ENCODE assay signal across 20 mouse cellular contexts in genomic region chr10:66955430-66955829, GRCm38 (mm10).
"Had no signal": no experiment of that assay in that cellular context is flagged by ENCODE, and none has a peak within 500 bp of the region (broad histone marks: within the 10 kb centered on the region; RNA-seq: fewer than 3 reads in every experiment).

No protein-coding gene starts in this region.

- H3K27me3 ChIP-seq: liver, embryonic 13.5 days; neural tube, embryonic 12.5 days; neural tube, embryonic 15.5 days had no signal

- H3K9me3 ChIP-seq: liver, embryonic 13.5 days; neural tube, embryonic 12.5 days; neural tube, embryonic 15.5 days had no signal

- H3K4me1 ChIP-seq: liver, embryonic 13.5 days; neural tube, embryonic 15.5 days had no signal

- H3K4me3 ChIP-seq: left cerebral cortex, adult 2 months; liver, embryonic 13.5 days; neural tube, embryonic 12.5 days; neural tube, embryonic 15.5 days had no signal

- H3K27ac ChIP-seq: left cerebral cortex, adult 2 months; liver, embryonic 13.5 days; neural tube, embryonic 12.5 days; neural tube, embryonic 15.5 days; stomach, postnatal 0 days had no signal

- H3K4me2 ChIP-seq: liver, embryonic 13.5 days; midbrain, embryonic 11.5 days; neural tube, embryonic 12.5 days; neural tube, embryonic 15.5 days had no signal

- H3K9ac ChIP-seq: liver, embryonic 13.5 days; neural tube, embryonic 12.5 days; neural tube, embryonic 15.5 days had no signal

- H3K36me3 ChIP-seq: liver, embryonic 13.5 days; neural tube, embryonic 12.5 days; neural tube, embryonic 15.5 days had no signal

- DNase-seq: kidney, adult 18-20 months; kidney, adult 9 months; kidney, postnatal 14 days; kidney, postnatal 4 days; layer of hippocampus, postnatal 36 days; liver, embryonic 13.5 days; lung, adult 2 months; lung, postnatal 14 days; lung, postnatal 4 days; midbrain, embryonic 14.5 days; retina, postnatal 1 day; right cerebral cortex, postnatal 25 days; thymus, adult 2 months; thymus, postnatal 14 days; thymus, postnatal 4 days had no signal
